Mouse (Mus musculus): ENCODE measurements around the gene Gpd1. TPM values are rescaled to one million over a fixed set of nuclear protein-coding genes. Genes with fewer than 3 reads are reported as not detected.
A peak's percentile ranks its signal among the peaks of the same experiment; 100 is the strongest.

Gpd1 gene
- polyA plus RNA-seq, 1 experiment from 2014 or later = 150 TPM

DNA sequence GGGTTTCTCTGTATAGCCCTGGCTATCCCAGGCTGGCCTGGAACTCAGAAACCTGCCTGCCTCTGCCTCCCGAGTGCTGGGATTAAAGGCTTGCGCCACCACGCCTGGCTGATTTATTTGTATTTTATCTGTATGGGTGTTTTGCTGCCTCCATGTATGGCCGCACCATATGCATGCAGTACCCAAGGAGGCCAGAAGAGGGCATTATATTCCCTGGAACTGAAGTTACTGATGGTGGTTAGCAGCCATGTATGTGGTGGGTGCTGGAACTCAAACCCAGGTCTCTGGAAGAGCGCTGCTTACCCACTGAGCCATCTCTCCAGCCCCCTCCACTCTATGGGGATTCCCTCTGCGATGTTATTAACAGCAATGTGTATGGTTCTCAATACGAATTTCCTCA, 34.4 kb upstream of the Gpd1 start:
- Histone ChIP-seq H3K36me3 (replicated peaks; ENCODE audit: insufficient read depth, low read length) (no peaks in the 10 kb centered on the region), H3K4me2 (ENCODE audit: low read depth, low read length) (no peak overlapping the region), H3K27ac (ENCODE audit: low read depth) (no peak overlapping the region), H3K4me3 (ENCODE audit: low read depth, low read length) (no peak overlapping the region), H3K4me1 (ENCODE audit: insufficient read depth) (no peaks in the 10 kb centered on the region), H3K27me3 (ENCODE audit: insufficient read depth, low read length) (peaks cover 5% of the 10 kb centered on the region), H3K9ac (replicated peaks) (no peak overlapping the region), H3K9me3 (ENCODE audit: low read length) (no peaks in the 10 kb centered on the region)
- TF ChIP-seq CTCF (IDR thresholded peaks at IDR 0.05; ENCODE audit: low read depth) = peak; percentile 72
- no peak for TF ChIP-seq EP300 (IDR thresholded peaks at IDR 0.05; ENCODE audit: low read depth)
- DNase-seq (peak; percentile 48), ATAC-seq (no peak)
- WGBS (ENCODE audit: insufficient replicate concordance) = 82% methylated on average over 7 of the region's 7 CpGs

- ATAC-seq (no peak), DNase-seq (no peak)
- Histone ChIP-seq H3K4me2 (ENCODE audit: low read depth, low read length) (no peak overlapping the region), H3K9ac (replicated peaks) (no peak overlapping the region), H3K9me3 (ENCODE audit: low read length) (no peaks in the 10 kb centered on the region), H3K4me3 (ENCODE audit: low read depth, low read length) (no peak overlapping the region), H3K27ac (ENCODE audit: low read depth) (no peak overlapping the region), H3K27me3 (ENCODE audit: insufficient read depth, low read length) (peaks cover 3% of the 10 kb centered on the region; the same call in 1 of the 2 replicates), H3K4me1 (ENCODE audit: insufficient read depth) (no peaks in the 10 kb centered on the region), H3K36me3 (replicated peaks; ENCODE audit: insufficient read depth, low read length) (no peaks in the 10 kb centered on the region)
- 80% methylated on average over 5 of the region's 5 CpGs for WGBS (ENCODE audit: insufficient replicate concordance)
- no peak for TF ChIP-seq EP300 (IDR thresholded peaks at IDR 0.05; ENCODE audit: low read depth)
- no peak for TF ChIP-seq CTCF (IDR thresholded peaks at IDR 0.05; ENCODE audit: low read depth)
Measured at GRCm38 (mm10) chr15:99684156-99684555, 33.2 kb upstream of the Gpd1 start.

DNA sequence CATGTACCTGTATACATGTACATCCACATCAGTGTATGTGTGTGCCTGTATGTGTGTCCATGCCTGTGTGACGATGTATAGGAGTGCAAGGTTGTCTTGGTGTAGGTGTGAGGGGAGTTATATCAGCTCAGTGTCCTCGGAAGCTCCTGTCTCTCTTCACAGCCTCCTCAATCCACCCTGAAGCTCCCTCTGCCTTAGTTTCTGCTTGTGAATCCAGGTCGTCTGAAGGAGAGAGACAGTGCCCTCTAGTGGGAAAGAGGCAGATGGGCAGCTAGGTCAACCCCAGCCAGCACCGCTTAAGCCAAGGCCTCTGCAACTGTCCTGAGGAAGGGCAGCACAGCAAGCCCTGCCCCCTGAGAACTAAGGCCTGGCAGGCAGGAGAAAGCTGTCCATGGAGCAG, 28.6 kb upstream of the Gpd1 start:
- 8% methylated on average over 4 of the region's 4 CpGs for WGBS (ENCODE audit: insufficient replicate concordance)
- Histone ChIP-seq H3K9me3 (ENCODE audit: low read length) (no peaks in the 10 kb centered on the region), H3K4me3 (ENCODE audit: low read depth, low read length) (no peak overlapping the region), H3K27me3 (ENCODE audit: insufficient read depth, low read length) (peaks cover 6% of the 10 kb centered on the region; the same call in 1 of the 2 replicates), H3K9ac (replicated peaks) (no peak overlapping the region), H3K4me2 (ENCODE audit: low read depth, low read length) (no peak overlapping the region), H3K27ac (ENCODE audit: low read depth) (no peak overlapping the region), H3K4me1 (ENCODE audit: insufficient read depth) (no peaks in the 10 kb centered on the region), H3K36me3 (replicated peaks; ENCODE audit: insufficient read depth, low read length) (no peaks in the 10 kb centered on the region)
- TF ChIP-seq CTCF (IDR thresholded peaks at IDR 0.05; ENCODE audit: low read depth) = peak; percentile 95
- no peak for TF ChIP-seq EP300 (IDR thresholded peaks at IDR 0.05; ENCODE audit: low read depth)
- peak; percentile 49 for DNase-seq
- peak; percentile 44; the same call in 1 of the 2 replicates for ATAC-seq

GRCm38 (mm10) chr15:99690924-99691323, 26.4 kb upstream of the Gpd1 start:
- no peaks in the 10 kb centered on the region for H3K36me3 ChIP-seq (replicated peaks; ENCODE audit: insufficient read depth, low read length)
- H3K4me3 ChIP-seq (ENCODE audit: low read depth, low read length) = no peak overlapping the region
- DNase-seq (no peak), ATAC-seq (no peak)
- H3K9me3 ChIP-seq (ENCODE audit: low read length) = no peaks in the 10 kb centered on the region
- no peaks in the 10 kb centered on the region for H3K4me1 ChIP-seq (ENCODE audit: insufficient read depth)
- no peak overlapping the region for H3K27ac ChIP-seq (ENCODE audit: low read depth)
- peaks cover 6% of the 10 kb centered on the region; the same call in 1 of the 2 replicates for H3K27me3 ChIP-seq (ENCODE audit: insufficient read depth, low read length)
- 35% methylated on average over 4 of the region's 4 CpGs for WGBS (ENCODE audit: insufficient replicate concordance)
- no peak overlapping the region for H3K4me2 ChIP-seq (ENCODE audit: low read depth, low read length)
- no peak overlapping the region for H3K9ac ChIP-seq (replicated peaks)
- TF ChIP-seq CTCF (IDR thresholded peaks at IDR 0.05; ENCODE audit: low read depth) = no peak
- no peak for TF ChIP-seq EP300 (IDR thresholded peaks at IDR 0.05; ENCODE audit: low read depth)

DNA sequence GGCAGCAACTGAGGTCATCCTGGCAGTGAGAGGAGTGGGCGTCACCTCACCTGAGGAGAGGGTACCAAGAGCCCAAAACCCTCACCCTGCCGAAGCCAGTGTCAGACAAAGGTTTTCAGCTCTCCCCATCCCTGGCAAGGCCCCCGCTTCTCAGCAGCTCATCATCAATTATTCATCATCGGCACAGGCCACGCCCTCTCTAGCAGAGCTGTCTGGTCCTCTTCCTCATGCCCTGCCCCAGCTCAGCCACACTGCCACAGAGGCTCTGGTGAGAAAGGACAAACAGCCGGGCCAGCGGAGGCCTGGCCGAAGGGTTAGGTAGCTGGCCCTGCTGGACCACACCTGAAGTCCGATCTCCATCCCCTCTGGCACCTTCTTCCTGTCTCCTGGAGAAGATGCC, 25.3 kb upstream of the Gpd1 start:
- Histone ChIP-seq H3K36me3 (replicated peaks; ENCODE audit: insufficient read depth, low read length) (no peaks in the 10 kb centered on the region), H3K27ac (ENCODE audit: low read depth) (no peak overlapping the region), H3K27me3 (ENCODE audit: insufficient read depth, low read length) (peaks cover 6% of the 10 kb centered on the region; the same call in 1 of the 2 replicates), H3K9me3 (ENCODE audit: low read length) (no peaks in the 10 kb centered on the region), H3K9ac (replicated peaks) (no peak overlapping the region), H3K4me3 (ENCODE audit: low read depth, low read length) (no peak overlapping the region), H3K4me1 (ENCODE audit: insufficient read depth) (no peaks in the 10 kb centered on the region), H3K4me2 (ENCODE audit: low read depth, low read length) (no peak overlapping the region)
- DNase-seq (no peak), ATAC-seq (no peak)
- 49% methylated on average over 9 of the region's 9 CpGs for WGBS (ENCODE audit: insufficient replicate concordance)
- no peak for TF ChIP-seq EP300 (IDR thresholded peaks at IDR 0.05; ENCODE audit: low read depth)
- no peak for TF ChIP-seq CTCF (IDR thresholded peaks at IDR 0.05; ENCODE audit: low read depth)

DNA sequence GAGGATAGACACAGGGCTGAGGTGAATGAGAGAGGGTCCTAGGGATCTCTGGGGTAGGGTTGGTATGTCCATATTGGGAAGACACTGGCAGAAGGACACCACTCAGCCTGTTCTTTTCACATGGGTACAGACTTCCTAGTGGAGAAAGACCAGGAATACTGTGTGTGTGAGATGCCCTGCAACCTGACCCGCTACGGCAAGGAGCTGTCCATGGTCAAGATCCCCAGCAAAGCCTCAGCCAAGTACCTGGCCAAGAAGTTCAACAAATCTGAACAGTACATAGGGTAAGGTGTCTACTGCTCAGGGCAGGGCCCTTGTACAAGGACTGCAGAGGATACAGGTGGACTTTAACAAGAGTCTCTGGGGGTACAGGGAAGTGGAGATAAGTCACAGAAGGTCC, 20.0 kb upstream of the Gpd1 start:
- H3K27ac ChIP-seq (ENCODE audit: low read depth) = no peak overlapping the region
- no peaks in the 10 kb centered on the region for H3K9me3 ChIP-seq (ENCODE audit: low read length)
- ATAC-seq (no peak), DNase-seq (no peak)
- WGBS (ENCODE audit: insufficient replicate concordance) = 25% methylated on average over 2 of the region's 2 CpGs
- no peaks in the 10 kb centered on the region for H3K36me3 ChIP-seq (replicated peaks; ENCODE audit: insufficient read depth, low read length)
- H3K4me1 ChIP-seq (ENCODE audit: insufficient read depth) = peaks cover 17% of the 10 kb centered on the region
- H3K9ac ChIP-seq (replicated peaks) = no peak overlapping the region
- H3K4me2 ChIP-seq (ENCODE audit: low read depth, low read length) = no peak overlapping the region
- no peaks in the 10 kb centered on the region for H3K27me3 ChIP-seq (ENCODE audit: insufficient read depth, low read length)
- no peak for TF ChIP-seq CTCF (IDR thresholded peaks at IDR 0.05; ENCODE audit: low read depth)
- no peak for TF ChIP-seq EP300 (IDR thresholded peaks at IDR 0.05; ENCODE audit: low read depth)
- H3K4me3 ChIP-seq (ENCODE audit: low read depth, low read length) = no peak overlapping the region

All from liver, postnatal 0 days (tissue).